Mouse (Mus musculus) mouse embryonic stem cell (cell line): ENCODE data around the gene Gm49398.

Source experiments
- in situ Hi-C, 2 experiments: fragments of 300-500 bp; cut with MboI; formaldehyde crosslinking; loops; 1 replicate in 1 of 2; 3 replicates in 1 of 2; pipeline ENCODE4 v1.14.3; 2019 to 2020; ENCODE audit warnings: low sequenced_read_pairs in 2 of 2, low pct_unique_long_range_greater_than_20kb in 1 of 2, mixed read lengths in 1 of 2; ENCODE audit not compliant: unreplicated experiment in 1 of 2

The Gm49398 gene

GRCm38 (mm10) chr13:61288739-61289138 is at the start of gene Gm49398:
TSS of gene Gm49398 (minus strand) at chr13:61288839.
- in situ Hi-C loops = no loop called here

- in situ Hi-C loops = no loop called here
Measured at GRCm38 (mm10) chr13:61255258-61255657, 33.4 kb downstream of the Gm49398 start, which contains the start of gene Cts8. TSS of gene Cts8 (minus strand) at chr13:61255358.

DNA sequence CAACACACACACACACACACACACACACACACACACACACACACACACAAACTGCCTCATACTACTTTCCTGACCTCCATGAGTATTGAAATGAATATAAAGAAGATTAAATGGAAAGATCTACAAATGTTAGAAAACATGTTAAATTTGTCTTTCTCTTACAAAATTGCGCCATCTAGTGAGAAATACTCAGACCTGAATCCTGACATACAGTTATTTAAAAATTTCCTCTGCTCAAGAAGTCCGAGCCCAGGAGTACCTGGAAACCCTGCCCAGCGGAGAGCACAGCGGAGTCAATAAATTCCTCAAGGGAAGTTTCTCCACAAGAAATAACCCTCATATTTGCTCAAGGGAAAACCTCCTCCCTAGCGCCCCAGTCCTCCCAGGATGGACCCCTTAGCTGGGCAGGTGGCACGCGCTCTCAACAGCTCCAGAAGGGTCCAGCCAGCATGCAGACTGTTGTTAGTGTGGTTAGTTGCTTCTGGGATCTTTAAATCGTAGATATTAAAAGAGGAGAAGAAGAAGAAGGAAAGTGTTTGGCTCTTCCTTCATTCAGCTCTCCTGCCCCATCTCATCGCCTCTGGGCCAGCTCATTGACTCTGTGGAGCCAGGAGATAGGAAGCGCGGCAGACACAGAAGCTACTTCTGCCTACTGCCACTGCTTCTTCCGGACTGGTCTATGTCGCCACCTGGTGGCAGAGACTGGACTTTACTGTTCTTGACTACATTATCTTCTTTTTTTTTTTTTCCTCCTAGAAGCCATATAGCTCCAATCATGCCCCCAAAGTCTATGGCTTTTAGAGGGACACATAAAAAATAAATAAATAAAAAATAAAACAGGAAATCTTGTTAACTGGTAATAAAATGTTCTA is 47.3 kb downstream of the Gm49398 start:
- in situ Hi-C loops = loop anchor here in 1 of 2 experiments (25.0 kb wide), 1 partner anchor 254 kb away; no protein-coding TSS in a partner anchor

DNA sequence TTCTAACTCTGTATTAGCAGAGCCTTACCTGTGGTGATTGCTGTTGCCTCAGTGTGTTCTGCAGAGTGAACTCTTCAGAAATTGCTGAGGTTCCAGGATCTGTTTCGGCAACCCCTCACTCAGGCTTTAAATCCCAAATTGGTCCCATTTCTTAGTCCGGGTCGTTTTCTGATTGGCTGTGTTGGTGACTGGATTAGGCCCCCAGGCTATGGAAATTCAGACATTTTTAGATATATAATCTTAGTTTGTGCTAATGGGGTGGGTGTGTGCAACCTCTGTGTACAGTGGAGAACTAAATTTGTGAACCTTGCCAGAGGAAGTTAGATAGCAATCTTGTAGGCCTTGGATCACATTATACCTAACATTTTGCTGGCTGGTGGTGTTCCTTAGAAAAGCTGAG is 85.3 kb downstream of the Gm49398 start, which contains the start of gene Cts6:
Cts6 (minus strand) TSS at position 101 of the 400 bp plus-strand sequence.
- in situ Hi-C loops = no loop called here
